Mouse (Mus musculus) bone marrow macrophage, adult 2 months (primary cell): ENCODE data around the gene Mrpl27.

Experiments
- CTCF ChIP-seq: IDR thresholded peaks from 2 replicates; pipeline ENCODE4 v1.5.1; 2012; ENCODE audit warnings: low read depth, mild to moderate bottlenecking, low read length, moderate library complexity
- POLR2A ChIP-seq: IDR thresholded peaks from 2 replicates; pipeline ENCODE4 v1.6.1; 2012; ENCODE audit warnings: mild to moderate bottlenecking, low read depth, low read length, borderline replicate concordance

- TF ChIP-seq POLR2A (no peak), CTCF (peak; percentile 52)
These were observed 24.2 kb upstream of the Mrpl27 start, which contains the start of gene Lrrc59 for GRCm38 (mm10) chr11:94629199-94629883.
